Mouse (Mus musculus) ovary, postnatal 14 days (tissue): ENCODE data around the gene Teddm1a.
"Not testable (repeated sequence)": the region's sequence is repeated elsewhere in the genome, so short reads cannot be mapped to it uniquely, and the experiment has no call there.

Experiments
- DNase-seq: peaks from one replicate; pipeline ENCODE4 v3.0.0; 2022; ENCODE audit warnings: low spot score

Gene Teddm1a

GRCm38 (mm10) chr1:153891442-153891841 is at the start of gene Teddm1a:
Gene Teddm1a (plus strand): TSS chr1:153891742.
- DNase-seq = no peak

GRCm38 (mm10) chr1:153842121-153842740 is 49.3 kb upstream of the Teddm1a start:
- no peak for DNase-seq

- DNase-seq = no peak
Measured at GRCm38 (mm10) chr1:153844042-153844441, 47.5 kb upstream of the Teddm1a start, which contains the start of gene Rgsl1. Gene Rgsl1 (minus strand): TSS chr1:153844142.

GRCm38 (mm10) chr1:153846420-153846819 is 45.1 kb upstream of the Teddm1a start:
- DNase-seq = no peak

GRCm38 (mm10) chr1:153846867-153847266 is 44.7 kb upstream of the Teddm1a start:
- DNase-seq = no peak

GRCm38 (mm10) chr1:153852696-153853095 is 38.8 kb upstream of the Teddm1a start:
- DNase-seq = not testable (repeated sequence)

- no peak for DNase-seq
Measured at GRCm38 (mm10) chr1:153855946-153856345, 35.6 kb upstream of the Teddm1a start.

- DNase-seq = no peak
Measured at GRCm38 (mm10) chr1:153874045-153874444, 17.5 kb upstream of the Teddm1a start, which contains the start of gene Teddm1b. Gene Teddm1b (plus strand): TSS chr1:153874345.

- not testable (repeated sequence) for DNase-seq
Measured at GRCm38 (mm10) chr1:153880391-153880790, 11.2 kb upstream of the Teddm1a start.

- DNase-seq = no peak
Measured at GRCm38 (mm10) chr1:153886024-153886633, 5.4 kb upstream of the Teddm1a start.

GRCm38 (mm10) chr1:153890121-153890520 is 1.4 kb upstream of the Teddm1a start:
- DNase-seq = no peak

- DNase-seq = no peak
Measured at GRCm38 (mm10) chr1:153893746-153894145, 2.2 kb downstream of the Teddm1a start.

GRCm38 (mm10) chr1:153894201-153894893 is 2.8 kb downstream of the Teddm1a start:
- DNase-seq = no peak

GRCm38 (mm10) chr1:153894979-153895378 is 3.4 kb downstream of the Teddm1a start:
- peak; percentile 69 for DNase-seq

GRCm38 (mm10) chr1:153897196-153897595 is 5.7 kb downstream of the Teddm1a start:
- DNase-seq = no peak

GRCm38 (mm10) chr1:153898989-153899730 is 7.6 kb downstream of the Teddm1a start:
- no peak for DNase-seq

GRCm38 (mm10) chr1:153899731-153900380 is 8.3 kb downstream of the Teddm1a start, which contains the start of the genes Glul and Teddm2:
Gene Glul (plus strand): TSS chr1:153899944.
Gene Teddm2 (minus strand): TSS chr1:153900228.
- peak; percentile 89 for DNase-seq

GRCm38 (mm10) chr1:153900381-153900780 is 8.8 kb downstream of the Teddm1a start:
- peak; percentile 27 for DNase-seq

GRCm38 (mm10) chr1:153900860-153901730 is 9.6 kb downstream of the Teddm1a start:
- DNase-seq = no peak

- DNase-seq = no peak
Measured at GRCm38 (mm10) chr1:153903006-153903405, 11.5 kb downstream of the Teddm1a start.

- no peak for DNase-seq
Measured at GRCm38 (mm10) chr1:153904236-153904635, 12.7 kb downstream of the Teddm1a start.
